Mouse (Mus musculus): Measurements from ENCODE around the gene Gm9999.

DNA sequence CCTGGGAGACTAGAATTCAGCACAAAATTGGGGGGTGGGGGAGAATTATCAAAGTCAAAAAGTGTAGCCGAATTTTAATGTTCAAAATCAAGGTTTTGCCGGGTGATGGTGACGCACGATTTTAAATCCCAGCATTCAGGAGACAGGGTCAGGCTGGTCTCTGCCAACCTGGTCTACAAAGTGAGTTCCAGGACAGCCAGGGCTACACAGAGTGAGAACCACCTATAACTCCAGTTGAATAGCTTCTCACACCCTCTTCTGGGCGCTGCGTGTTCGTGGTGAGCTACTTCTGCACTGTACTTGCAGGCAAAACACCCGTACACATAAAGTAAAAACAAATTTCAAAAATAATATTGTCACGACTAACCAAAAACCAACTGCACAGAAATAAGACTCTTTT, 24.5 kb upstream of the Gm9999 start:
- TF ChIP-seq CTCF (IDR thresholded peaks at IDR 0.05; ENCODE audit: control insufficient read depth, insufficient read depth, insufficient replicate concordance, low read depth, low read length) (no peak), POLR2A (IDR thresholded peaks at IDR 0.05; ENCODE audit: control insufficient read depth, low read depth, low read length) (no peak)

Measured in testis, adult 2 months (tissue).